Mouse (Mus musculus) MEL (cell line): ENCODE measurements around the gene Gm17509. TPM values are rescaled to one million over a fixed set of nuclear protein-coding genes. Genes with fewer than 3 reads are reported as not detected.

Source experiments
- DNase-seq: peaks from one replicate; pipeline ENCODE4 v3.0.0; 2011; ENCODE audit warnings: low read depth, low spot score
- H3K27ac ChIP-seq: 2 replicates; pipeline ENCODE4 v1.5.1; 2012; ENCODE audit warnings: low read depth, mild to moderate bottlenecking, control low read depth, low read length, moderate library complexity; ENCODE audit not compliant: control insufficient read depth
- H3K27me3 ChIP-seq, 2 experiments: fragments of 150-350 bp in 1 of 2; sonication (generic) in 1 of 2; 2 replicates each; pipeline ENCODE4 v1.6.1; 2012; ENCODE audit warnings: low read length in 2 of 2, mild to moderate bottlenecking in 2 of 2, improper control_type of control experiment in 1 of 2, moderate library complexity in 1 of 2; ENCODE audit not compliant: insufficient read depth in 2 of 2, control insufficient read depth in 1 of 2
- H3K36me3 ChIP-seq, 2 experiments: 2 replicates each; pipeline ENCODE4 v1.6.1; 2012 to 2014; ENCODE audit warnings: low read length in 2 of 2, improper control_type of control experiment in 1 of 2, inconsistent platforms in 1 of 2, mild to moderate bottlenecking in 1 of 2; ENCODE audit not compliant: insufficient read depth in 2 of 2, control insufficient read depth in 1 of 2
- H3K4me1 ChIP-seq, 2 experiments: fragments of 150-350 bp in 1 of 2; sonication (generic) in 1 of 2; 2 replicates each; pipeline ENCODE4 v1.6.1; 2012; ENCODE audit warnings: low read length in 2 of 2, improper control_type of control experiment in 1 of 2, mild to moderate bottlenecking in 1 of 2; ENCODE audit not compliant: insufficient read depth in 2 of 2, control insufficient read depth in 1 of 2
- H3K4me3 ChIP-seq, 2 experiments: fragments of 150-350 bp in 1 of 2; sonication (generic) in 1 of 2; 2 replicates each; pipeline ENCODE4 v1.5.1; 2012; ENCODE audit warnings: low read depth in 2 of 2, low read length in 2 of 2, mild to moderate bottlenecking in 2 of 2, moderate library complexity in 2 of 2, control low read depth in 1 of 2, improper control_type of control experiment in 1 of 2; ENCODE audit not compliant: control insufficient read depth in 1 of 2, insufficient read depth in 1 of 2
- H3K79me2 ChIP-seq: 2 replicates; pipeline ENCODE4 v1.6.1; 2012; ENCODE audit warnings: mild to moderate bottlenecking, low read length, moderate library complexity; ENCODE audit not compliant: control insufficient read depth, poor library complexity, insufficient read depth
- H3K9ac ChIP-seq: 2 replicates; pipeline ENCODE4 v1.6.1; 2012; ENCODE audit warnings: low read depth, mild to moderate bottlenecking, control low read depth, low read length, moderate library complexity; ENCODE audit not compliant: control insufficient read depth, poor library complexity, severe bottlenecking
- H3K9me3 ChIP-seq: fragments of 150-350 bp; sonication (generic); replicated peaks from 2 replicates; pipeline ENCODE4 v1.6.1; 2012; ENCODE audit warnings: mild to moderate bottlenecking, low read length, improper control_type of control experiment, moderate library complexity; ENCODE audit not compliant: insufficient read depth
- BHLHE40 ChIP-seq: IDR thresholded peaks from 2 replicates; pipeline ENCODE4 v1.6.1; 2012; ENCODE audit warnings: low read depth, mild to moderate bottlenecking, inconsistent platforms, low read length, improper control_type of control experiment, borderline replicate concordance
- CHD2 ChIP-seq: IDR thresholded peaks from 2 replicates; pipeline ENCODE4 v1.6.1; 2011; ENCODE audit warnings: low read length, improper control_type of control experiment
- CTCF ChIP-seq, 3 experiments: IDR thresholded peaks in 2 of 3; conservative IDR thresholded peaks in 1 of 3; 2 replicates each; pipeline ENCODE4 v1.5.1; 2011 to 2012; ENCODE audit warnings: low read length in 3 of 3, low read depth in 2 of 3, mild to moderate bottlenecking in 2 of 3, improper control_type of control experiment in 1 of 3, inconsistent platforms in 1 of 3, mixed read lengths in 1 of 3, moderate library complexity in 1 of 3; ENCODE audit not compliant: control insufficient read depth in 1 of 3, insufficient read depth in 1 of 3, poor library complexity in 1 of 3, severe bottlenecking in 1 of 3
- E2F4 ChIP-seq: IDR thresholded peaks from 2 replicates; pipeline ENCODE4 v1.6.1; 2011; ENCODE audit warnings: low read depth, low read length, improper control_type of control experiment, borderline replicate concordance
- EP300 ChIP-seq, 2 experiments: IDR thresholded peaks; 2 replicates each; pipeline ENCODE4 v1.6.1; 2011; ENCODE audit warnings: improper control_type of control experiment in 2 of 2, low read length in 2 of 2, low read depth in 1 of 2, mild to moderate bottlenecking in 1 of 2
- GABPA ChIP-seq: IDR thresholded peaks from 2 replicates; pipeline ENCODE4 v1.6.1; 2012; ENCODE audit warnings: low read depth, mild to moderate bottlenecking, inconsistent platforms, low read length, improper control_type of control experiment, moderate library complexity
- MAX ChIP-seq: IDR thresholded peaks from 2 replicates; pipeline ENCODE4 v1.6.1; 2011; ENCODE audit warnings: low read length, improper control_type of control experiment
- MYC ChIP-seq: IDR thresholded peaks from 2 replicates; pipeline ENCODE4 v1.6.1; 2011; ENCODE audit warnings: low read depth, mild to moderate bottlenecking, low read length, improper control_type of control experiment, moderate library complexity
- NELFE ChIP-seq: IDR thresholded peaks from 2 replicates; pipeline ENCODE4 v1.6.1; 2011; ENCODE audit warnings: low read depth, low read length, improper control_type of control experiment
- NRF1 ChIP-seq: IDR thresholded peaks from 2 replicates; pipeline ENCODE4 v1.6.1; 2014; ENCODE audit warnings: low read depth, mild to moderate bottlenecking, inconsistent platforms, low read length, improper control_type of control experiment, moderate library complexity; ENCODE audit not compliant: poor library complexity, insufficient read depth, severe bottlenecking
- POLR2A ChIP-seq, 2 experiments: IDR thresholded peaks; 2 replicates each; pipeline ENCODE4 v1.6.1; 2011 to 2012; ENCODE audit warnings: low read length in 2 of 2, mild to moderate bottlenecking in 2 of 2, control low read depth in 1 of 2, improper control_type of control experiment in 1 of 2, low read depth in 1 of 2, moderate library complexity in 1 of 2; ENCODE audit not compliant: control insufficient read depth in 1 of 2, insufficient read depth in 1 of 2, poor library complexity in 1 of 2
- POLR2AphosphoS5 ChIP-seq: IDR thresholded peaks from 2 replicates; pipeline ENCODE4 v1.6.1; 2012; ENCODE audit warnings: low read depth, borderline replicate concordance, mild to moderate bottlenecking, inconsistent platforms, low read length, moderate library complexity, mixed read lengths
- RAD21 ChIP-seq: IDR thresholded peaks from 2 replicates; pipeline ENCODE4 v1.6.1; 2011; ENCODE audit warnings: mild to moderate bottlenecking, low read depth, low read length, improper control_type of control experiment
- TAL1 ChIP-seq: IDR thresholded peaks from 2 replicates; pipeline ENCODE4 v1.6.1; 2012; ENCODE audit warnings: mild to moderate bottlenecking, inconsistent platforms, low read length, moderate library complexity, mixed read lengths
- TBP ChIP-seq: IDR thresholded peaks from 2 replicates; pipeline ENCODE4 v1.8.0; 2011; ENCODE audit warnings: low read depth, low read length, improper control_type of control experiment
- UBTF ChIP-seq: IDR thresholded peaks from 2 replicates; pipeline ENCODE4 v1.6.1; 2012; ENCODE audit warnings: low read depth, mild to moderate bottlenecking, inconsistent platforms, low read length, improper control_type of control experiment, moderate library complexity, borderline replicate concordance; ENCODE audit not compliant: insufficient read depth
- USF1 ChIP-seq: IDR thresholded peaks from 2 replicates; pipeline ENCODE4 v1.6.1; 2014; ENCODE audit warnings: low read depth, mild to moderate bottlenecking, inconsistent platforms, low read length, improper control_type of control experiment, moderate library complexity
- USF2 ChIP-seq, 2 experiments: IDR thresholded peaks; 2 replicates each; pipeline ENCODE4 v1.6.1; 2011 to 2012; ENCODE audit warnings: improper control_type of control experiment in 2 of 2, low read length in 2 of 2, borderline replicate concordance in 1 of 2, inconsistent platforms in 1 of 2, low read depth in 1 of 2, mild to moderate bottlenecking in 1 of 2; ENCODE audit not compliant: insufficient read depth in 1 of 2
- ZKSCAN1 ChIP-seq: IDR thresholded peaks from 2 replicates; pipeline ENCODE4 v1.6.1; 2012; ENCODE audit warnings: low read depth, mild to moderate bottlenecking, inconsistent platforms, low read length, improper control_type of control experiment, moderate library complexity
- ZNF384 ChIP-seq: IDR thresholded peaks from 2 replicates; pipeline ENCODE4 v1.6.1; 2012; ENCODE audit warnings: low read depth, mild to moderate bottlenecking, inconsistent platforms, low read length, improper control_type of control experiment
- polyA plus RNA-seq, 2 experiments: library from polyadenylated mRNA; stranded (reverse) in 1 of 2; unstranded in 1 of 2; fragments of >175 nt in 1 of 2; fragments of >200 nt in 1 of 2; gene quantifications; 2 replicates each; pipeline versions ENCODE4 v1.2.1 to v1.2.4; 2012; ENCODE audit warnings: low replicate concordance in 2 of 2, low read depth in 1 of 2; ENCODE audit not compliant: insufficient read length in 2 of 2, insufficient read depth in 1 of 2, missing spikeins in 1 of 2
- total RNA-seq: library from RNA; depleted of rRNA; stranded (reverse); fragments of 300-350 nt; gene quantifications from 2 replicates; pipeline ENCODE4 v1.2.3, GENCODE M21; 2012

Gm17509 gene
- total and polyA plus RNA-seq, 3 experiments, result not detected

DNA sequence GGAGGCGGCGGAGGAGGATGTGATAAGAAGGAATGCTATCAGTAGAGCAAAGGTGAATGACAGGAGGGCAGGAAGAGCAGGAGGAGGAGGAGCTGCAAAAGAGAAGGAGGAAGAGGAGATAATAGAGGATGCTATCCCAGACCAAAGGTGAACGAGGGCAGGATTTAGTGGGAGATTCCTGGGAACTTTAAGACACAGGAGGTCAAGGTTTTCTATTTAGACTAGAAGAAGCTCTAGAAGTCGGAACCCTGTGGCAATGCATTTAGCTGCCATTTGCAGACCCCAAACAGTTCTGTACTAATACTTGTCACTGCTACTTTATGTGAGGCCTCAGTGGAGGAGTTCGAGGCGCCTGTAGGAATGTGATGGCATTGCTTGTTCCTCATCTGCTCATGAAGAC lies 12.6 kb downstream of the Gm17509 start, which contains the start of gene Emb:
TSS of gene Emb (plus strand) at position 301 of the 400 bp plus-strand sequence.
- Histone ChIP-seq H3K79me2 (no peaks in the 10 kb centered on the region), H3K4me3 (no peak within 1 kb of the TSS), H3K9ac (no peak within 1 kb of the TSS), H3K27ac (no peak within 1 kb of the TSS), H3K4me1 (no peaks in the 10 kb centered on the region), H3K36me3 (no peaks in the 10 kb centered on the region), H3K9me3 (no peaks in the 10 kb centered on the region), H3K27me3 (no peaks in the 10 kb centered on the region; a peak in 1 of 4 replicates)
- TF ChIP-seq POLR2A (IDR thresholded peaks at IDR 0.05; ENCODE audit: control insufficient read depth in 1 of 2, insufficient read depth in 1 of 2, low read depth in 1 of 2, low read length in 2 of 2, poor library complexity in 1 of 2) (no peak), BHLHE40 (no peak)
- DNase-seq, result no peak

- H3K27ac ChIP-seq, result no peak overlapping the region
- no peaks in the 10 kb centered on the region for H3K4me1 ChIP-seq
- no peak overlapping the region for H3K9ac ChIP-seq
- H3K4me3 ChIP-seq, result no peak overlapping the region
- H3K36me3 ChIP-seq, result no peaks in the 10 kb centered on the region
- no peaks in the 10 kb centered on the region for H3K9me3 ChIP-seq
- no peaks in the 10 kb centered on the region for H3K27me3 ChIP-seq
- no peaks in the 10 kb centered on the region for H3K79me2 ChIP-seq
- no peak for TF ChIP-seq ZKSCAN1
- TF ChIP-seq USF2 (IDR thresholded peaks at IDR 0.05; ENCODE audit: borderline replicate concordance in 1 of 2, insufficient read depth in 1 of 2, low read depth in 1 of 2, low read length in 2 of 2), result no peak
- TF ChIP-seq ZNF384, result no peak
- TF ChIP-seq TBP, result no peak
- no peak for TF ChIP-seq CTCF (IDR thresholded peaks at IDR 0.05 in 2 of 3, conservative IDR thresholded peaks at IDR 0.05 in 1 of 3; ENCODE audit: control insufficient read depth in 1 of 3, insufficient read depth in 1 of 3, low read depth in 2 of 3, low read length in 3 of 3, poor library complexity in 1 of 3, severe bottlenecking in 1 of 3)
- TF ChIP-seq USF1, result no peak
- no peak for TF ChIP-seq BHLHE40
- TF ChIP-seq POLR2AphosphoS5, result no peak
- no peak for TF ChIP-seq RAD21
- TF ChIP-seq TAL1, result no peak
- no peak for TF ChIP-seq UBTF
- no peak for TF ChIP-seq NRF1
- no peak for DNase-seq
Measured at GRCm38 (mm10) chr13:117206066-117206465, 14.8 kb downstream of the Gm17509 start.

- H3K27ac ChIP-seq, result no peak overlapping the region
- no peaks in the 10 kb centered on the region for H3K79me2 ChIP-seq
- no peaks in the 10 kb centered on the region for H3K27me3 ChIP-seq
- no peak for TF ChIP-seq NELFE
- TF ChIP-seq CHD2, result no peak
- no peak for TF ChIP-seq USF2 (IDR thresholded peaks at IDR 0.05; ENCODE audit: borderline replicate concordance in 1 of 2, insufficient read depth in 1 of 2, low read depth in 1 of 2, low read length in 2 of 2)
- TF ChIP-seq MYC, result no peak
- no peak for TF ChIP-seq MAX
- TF ChIP-seq USF1, result no peak
- TF ChIP-seq TAL1, result no peak
- TF ChIP-seq GABPA, result no peak
- no peak for TF ChIP-seq E2F4
- TF ChIP-seq UBTF, result no peak
- no peak for TF ChIP-seq EP300 (IDR thresholded peaks at IDR 0.05; ENCODE audit: low read depth in 1 of 2, low read length in 2 of 2)
- no peaks in the 10 kb centered on the region for H3K9me3 ChIP-seq
- H3K36me3 ChIP-seq, result no peaks in the 10 kb centered on the region
- no peak overlapping the region for H3K9ac ChIP-seq
- no peak overlapping the region for H3K4me3 ChIP-seq
- H3K4me1 ChIP-seq, result no peaks in the 10 kb centered on the region
- DNase-seq, result no peak
Measured at GRCm38 (mm10) chr13:117204685-117205084, 16.2 kb downstream of the Gm17509 start.
